Mouse (Mus musculus): Measurements from ENCODE around the gene Qpctl.

- TF ChIP-seq POLR2A (IDR thresholded peaks at IDR 0.05; ENCODE audit: control insufficient read depth, extremely low read depth, insufficient read depth, low read length, poor library complexity) (no peak), CTCF (IDR thresholded peaks at IDR 0.05; ENCODE audit: borderline replicate concordance, control insufficient read depth, extremely low read depth, insufficient read depth, low read length, poor library complexity) (0 out of 2 replicates have a peak, but pooled peaks have one; percentile 54)
Observed at GRCm38 (mm10) chr7:19137380-19137779, 11.7 kb downstream of the Qpctl start.
